Mouse (Mus musculus) G1E (cell line): ENCODE measurements around the gene Uck2.

Experiments used
- CTCF ChIP-seq: IDR thresholded peaks from 2 replicates; pipeline ENCODE4 v1.5.1; 2012; ENCODE audit warnings: low read depth, low read length, inconsistent platforms, mixed read lengths
- GATA1 ChIP-seq: IDR thresholded peaks from 2 replicates; pipeline ENCODE4 v1.6.1; 2012; ENCODE audit warnings: borderline replicate concordance, low read length, inconsistent platforms, mixed read lengths
- GATA2 ChIP-seq: IDR thresholded peaks from 2 replicates; pipeline ENCODE4 v1.6.1; 2012; ENCODE audit warnings: low read depth, low read length, inconsistent platforms, borderline replicate concordance
- POLR2AphosphoS5 ChIP-seq: IDR thresholded peaks from 2 replicates; pipeline ENCODE4 v1.6.1; 2012; ENCODE audit warnings: low read depth, low read length, inconsistent platforms; ENCODE audit not compliant: insufficient replicate concordance
- TAL1 ChIP-seq: conservative IDR thresholded peaks from 2 replicates; pipeline ENCODE4 v1.6.1; 2012; ENCODE audit warnings: low read depth, low read length, inconsistent platforms, mixed read lengths

DNA sequence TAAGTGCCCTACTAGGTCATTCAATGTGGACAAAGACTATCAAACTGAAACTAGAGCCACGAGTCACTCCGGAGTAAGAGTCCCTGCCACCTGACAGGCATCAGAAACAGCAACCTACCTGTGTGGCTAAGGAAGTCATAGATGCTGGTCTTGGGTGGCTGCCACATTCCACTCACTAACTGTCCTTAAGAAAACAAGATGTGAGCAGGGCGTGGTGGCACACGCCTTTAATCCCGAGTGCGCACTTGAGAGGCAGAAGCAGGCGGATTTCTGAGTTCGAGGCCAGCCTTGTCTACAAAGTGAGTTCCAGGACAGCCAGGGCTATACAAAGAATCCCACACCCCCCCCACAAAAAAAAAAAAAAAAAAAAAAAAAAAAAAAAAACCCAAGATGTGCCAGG, 35.2 kb downstream of the Uck2 start:
- TF ChIP-seq CTCF (no peak), POLR2AphosphoS5 (no peak), TAL1 (no peak), GATA1 (no peak), GATA2 (no peak)
